Mouse (Mus musculus): ENCODE measurements around the gene Tulp2. TPM values are rescaled to one million over a fixed set of nuclear protein-coding genes. Genes with fewer than 3 reads are reported as not detected.
A peak's percentile ranks its signal among the peaks of the same experiment; 100 is the strongest.

The Tulp2 gene
- polyA plus RNA-seq, 1 experiment, result 1.7 TPM

- no peak for TF ChIP-seq GATA1 (IDR thresholded peaks at IDR 0.05; ENCODE audit: low read length)
Observed at GRCm38 (mm10) chr7:45492951-45493350, 11.3 kb downstream of the Tulp2 start.

- TF ChIP-seq GATA1 (IDR thresholded peaks at IDR 0.05; ENCODE audit: low read length), result no peak
Observed at GRCm38 (mm10) chr7:45494548-45494947, 12.9 kb downstream of the Tulp2 start.

- no peak for TF ChIP-seq GATA1 (IDR thresholded peaks at IDR 0.05; ENCODE audit: low read length)
Observed at GRCm38 (mm10) chr7:45498427-45498826, 16.8 kb downstream of the Tulp2 start.

- no peak for TF ChIP-seq GATA1 (IDR thresholded peaks at IDR 0.05; ENCODE audit: low read length)
Observed at GRCm38 (mm10) chr7:45507583-45507982, 25.9 kb downstream of the Tulp2 start.

GRCm38 (mm10) chr7:45508561-45508960 lies 26.9 kb downstream of the Tulp2 start:
- TF ChIP-seq GATA1 (IDR thresholded peaks at IDR 0.05; ENCODE audit: low read length), result peak; percentile 88

GRCm38 (mm10) chr7:45509181-45509882 lies 27.7 kb downstream of the Tulp2 start:
- no peak for TF ChIP-seq GATA1 (IDR thresholded peaks at IDR 0.05; ENCODE audit: low read length)

- TF ChIP-seq GATA1 (IDR thresholded peaks at IDR 0.05; ENCODE audit: low read length), result no peak
Observed at GRCm38 (mm10) chr7:45509912-45510787, 28.5 kb downstream of the Tulp2 start, which contains the start of gene Nucb1. Gene Nucb1 (minus strand): TSS chr7:45510406.

- no peak for TF ChIP-seq GATA1 (IDR thresholded peaks at IDR 0.05; ENCODE audit: low read length)
Observed at GRCm38 (mm10) chr7:45514411-45514810, 32.7 kb downstream of the Tulp2 start.

- TF ChIP-seq GATA1 (IDR thresholded peaks at IDR 0.05; ENCODE audit: low read length), result no peak
Observed at GRCm38 (mm10) chr7:45515436-45515835, 33.8 kb downstream of the Tulp2 start.

GRCm38 (mm10) chr7:45518618-45519017 lies 36.9 kb downstream of the Tulp2 start:
- no peak for TF ChIP-seq GATA1 (IDR thresholded peaks at IDR 0.05; ENCODE audit: low read length)

GRCm38 (mm10) chr7:45519345-45520120 lies 37.9 kb downstream of the Tulp2 start:
- TF ChIP-seq GATA1 (IDR thresholded peaks at IDR 0.05; ENCODE audit: low read length), result no peak

- TF ChIP-seq GATA1 (IDR thresholded peaks at IDR 0.05; ENCODE audit: low read length), result no peak
Observed at GRCm38 (mm10) chr7:45520605-45521004, 38.9 kb downstream of the Tulp2 start.

GRCm38 (mm10) chr7:45521728-45522184 lies 40.1 kb downstream of the Tulp2 start:
- no peak for TF ChIP-seq GATA1 (IDR thresholded peaks at IDR 0.05; ENCODE audit: low read length)

- no peak for TF ChIP-seq GATA1 (IDR thresholded peaks at IDR 0.05; ENCODE audit: low read length)
Observed at GRCm38 (mm10) chr7:45522194-45522752, 40.6 kb downstream of the Tulp2 start.

- no peak for TF ChIP-seq GATA1 (IDR thresholded peaks at IDR 0.05; ENCODE audit: low read length)
Observed at GRCm38 (mm10) chr7:45522957-45523676, 41.4 kb downstream of the Tulp2 start.

Measured in G1E-ER4 (cell line).